Mouse (Mus musculus) stomach, embryonic 14.5 days (tissue): ENCODE measurements around the gene Mtrex. TPM values are rescaled to one million over a fixed set of nuclear protein-coding genes. Genes with fewer than 3 reads are reported as not detected.

Experiments
- ATAC-seq: fragments of 200-750 bp; cut with Nextera tagmentation; 2 replicates; pipeline ENCODE4 v1.8.0; 2017; ENCODE audit warnings: low read depth, moderate TSS enrichment; ENCODE audit not compliant: insufficient number of reproducible peaks, insufficient read depth, low FRiP score
- H3K27ac ChIP-seq: fragments of 300-500 bp; sonication (generic); 2 replicates; pipeline ENCODE4 v1.5.1; 2014; ENCODE audit warnings: mild to moderate bottlenecking, low read length, moderate library complexity, mixed read lengths
- H3K27me3 ChIP-seq: fragments of 300-500 bp; sonication (generic); 2 replicates; pipeline ENCODE4 v1.6.1; 2014; ENCODE audit warnings: low read length, control low read depth, mixed read lengths; ENCODE audit not compliant: control insufficient read depth, insufficient read depth
- H3K36me3 ChIP-seq: fragments of 300-500 bp; sonication (generic); 2 replicates; pipeline ENCODE4 v1.6.1; 2014; ENCODE audit warnings: mild to moderate bottlenecking, control low read depth, low read length, moderate library complexity, mixed read lengths; ENCODE audit not compliant: control insufficient read depth, insufficient read depth
- H3K4me1 ChIP-seq: fragments of 300-500 bp; sonication (generic); 2 replicates; pipeline ENCODE4 v1.6.1; 2014; ENCODE audit warnings: low read length, control low read depth, mixed read lengths; ENCODE audit not compliant: control insufficient read depth, insufficient read depth
- H3K4me2 ChIP-seq: fragments of 300-500 bp; sonication (generic); replicated peaks from 2 replicates; pipeline ENCODE4 v1.6.1; 2014; ENCODE audit warnings: low read depth, low read length, control low read depth
- H3K4me3 ChIP-seq: fragments of 300-500 bp; sonication (generic); 2 replicates; pipeline ENCODE4 v1.5.1; 2014; ENCODE audit warnings: low read depth, low read length, control low read depth
- H3K9ac ChIP-seq: fragments of 300-500 bp; sonication (generic); replicated peaks from 2 replicates; pipeline ENCODE4 v1.6.1; 2014; ENCODE audit warnings: low read depth, mild to moderate bottlenecking, control low read depth, low read length, moderate library complexity, mixed read lengths
- H3K9me3 ChIP-seq: fragments of 300-500 bp; sonication (generic); 2 replicates; pipeline ENCODE4 v1.6.1; 2016; ENCODE audit warnings: low read depth, low read length, control low read depth; ENCODE audit not compliant: control insufficient read depth
- WGBS: fragments of 180-500 bp; shearing (Covaris S2); extraction: QIAGEN DNeasy Blood & Tissue Kit; methylation state at CpG from one replicate; pipeline ENCODE4 v1.1.7; 2014; 5-methylcytosine and 5-hydroxymethylcytosine counted together
- polyA plus RNA-seq: library from polyadenylated mRNA; unstranded; fragments of >200 nt; fragmentation: Nextera tagmentation; extraction: Ambion mirVana; gene quantifications from 2 replicates; pipeline ENCODE4 v1.2.1, GENCODE M21; 2014

Gene Mtrex
- polyA plus RNA-seq, 1 experiment from 2014 or later = 80.6 TPM

DNA sequence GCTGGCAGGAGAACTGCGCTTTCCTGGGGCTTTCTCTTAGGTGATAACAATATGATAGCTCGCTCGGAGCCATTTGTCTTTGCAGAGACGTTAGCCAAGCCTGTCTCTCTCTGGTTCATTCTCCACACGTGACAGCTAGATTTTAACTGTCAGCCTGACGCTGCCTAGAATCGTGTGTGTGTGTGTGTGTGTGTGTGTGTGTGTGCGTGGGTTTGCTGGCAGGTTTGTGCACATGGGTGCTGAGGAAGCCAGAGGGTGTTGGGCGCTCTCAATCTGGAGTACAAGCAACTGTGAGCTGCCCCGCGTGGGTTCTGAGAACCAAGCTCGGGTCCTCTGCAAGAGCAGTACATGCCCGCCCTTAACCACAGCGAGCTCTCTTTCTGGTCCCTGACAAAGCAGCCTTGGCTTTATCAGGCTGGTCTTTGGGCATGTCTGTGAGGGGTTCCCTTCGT lies 14.7 kb upstream of the Mtrex start:
- peaks cover 36% of the 10 kb centered on the region for H3K36me3 ChIP-seq

DNA sequence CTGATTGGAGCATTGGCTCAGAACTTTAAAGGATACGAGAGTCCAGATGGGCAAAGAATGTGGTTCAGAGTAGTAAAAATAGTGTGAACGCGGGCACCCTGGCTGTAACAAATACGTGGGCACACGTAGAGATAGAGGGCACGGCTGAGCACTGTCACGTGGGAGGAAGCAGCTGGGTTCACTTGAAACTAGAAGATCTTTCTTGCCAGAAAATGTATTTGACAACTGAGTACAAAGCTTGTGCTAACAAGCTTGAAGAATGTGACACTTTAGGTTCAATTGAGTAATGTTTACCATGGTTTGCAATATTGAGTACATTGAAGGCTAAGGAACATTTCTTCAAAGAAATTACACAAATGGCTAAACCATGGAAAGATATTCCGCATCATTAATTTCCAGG lies 10.9 kb upstream of the Mtrex start:
- Histone ChIP-seq H3K4me1 (no peaks in the 10 kb centered on the region), H3K4me3 (no peak overlapping the region), H3K4me2 (no peak overlapping the region), H3K27ac (no peak overlapping the region), H3K9ac (no peak overlapping the region), H3K27me3 (no peaks in the 10 kb centered on the region), H3K36me3 (peaks cover 30% of the 10 kb centered on the region), H3K9me3 (no peaks in the 10 kb centered on the region)
- WGBS = 88% methylated on average over 8 of the region's 8 CpGs
- ATAC-seq = no peak

More for the DNA sequence above, 14.7 kb upstream of the Mtrex start:
- Histone ChIP-seq H3K9ac (no peak overlapping the region), H3K27ac (no peak overlapping the region), H3K9me3 (no peaks in the 10 kb centered on the region), H3K4me3 (no peak overlapping the region), H3K4me1 (no peaks in the 10 kb centered on the region), H3K27me3 (no peaks in the 10 kb centered on the region), H3K4me2 (no peak overlapping the region)
- no peak for ATAC-seq
- 42% methylated on average over 15 of the region's 15 CpGs for WGBS

DNA sequence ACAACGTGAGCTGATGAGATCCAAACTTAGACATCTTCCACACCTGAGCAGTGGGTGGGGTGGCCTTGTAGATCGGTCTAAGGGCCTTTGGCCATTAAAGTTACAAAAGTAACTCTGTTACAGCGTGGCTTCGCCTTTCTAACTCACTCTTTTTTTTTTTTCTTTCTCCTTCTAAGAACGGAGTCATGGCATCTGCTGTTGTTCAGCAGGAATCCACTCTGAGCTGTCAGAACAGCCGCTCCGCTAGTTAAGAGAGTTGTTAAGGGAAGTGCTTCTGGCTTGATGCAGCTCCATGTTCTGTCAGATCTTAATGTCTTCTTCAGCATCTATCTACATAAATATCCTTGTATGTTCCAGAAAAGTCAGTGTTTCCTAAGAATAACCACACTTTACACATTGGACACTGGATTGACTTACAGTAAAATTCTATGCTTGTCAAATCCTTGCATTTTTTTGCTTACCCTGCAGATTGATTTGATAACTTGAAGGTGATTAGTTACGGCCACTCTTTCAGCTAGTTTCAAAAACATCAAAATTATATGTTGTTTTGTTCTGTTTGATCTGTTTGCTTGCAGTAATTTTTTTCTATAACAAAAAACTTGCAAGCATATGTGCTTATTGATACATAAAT lies 955 bp upstream of the Mtrex start:
- no peaks in the 10 kb centered on the region for H3K9me3 ChIP-seq
- ATAC-seq = no peak
- WGBS = 6% methylated on average over 8 of the region's 8 CpGs
- peaks cover 13% of the 10 kb centered on the region; the same call in 1 of the 2 replicates for H3K36me3 ChIP-seq
- H3K27ac ChIP-seq = peak overlapping the region; percentile 85; the same call in 1 of the 2 replicates
- peak overlapping the region; percentile 58 for H3K4me2 ChIP-seq
- H3K4me1 ChIP-seq = peaks cover 16% of the 10 kb centered on the region
- H3K4me3 ChIP-seq = peak overlapping the region; percentile 91
- H3K27me3 ChIP-seq = no peaks in the 10 kb centered on the region
- H3K9ac ChIP-seq = peak overlapping the region; percentile 71

DNA sequence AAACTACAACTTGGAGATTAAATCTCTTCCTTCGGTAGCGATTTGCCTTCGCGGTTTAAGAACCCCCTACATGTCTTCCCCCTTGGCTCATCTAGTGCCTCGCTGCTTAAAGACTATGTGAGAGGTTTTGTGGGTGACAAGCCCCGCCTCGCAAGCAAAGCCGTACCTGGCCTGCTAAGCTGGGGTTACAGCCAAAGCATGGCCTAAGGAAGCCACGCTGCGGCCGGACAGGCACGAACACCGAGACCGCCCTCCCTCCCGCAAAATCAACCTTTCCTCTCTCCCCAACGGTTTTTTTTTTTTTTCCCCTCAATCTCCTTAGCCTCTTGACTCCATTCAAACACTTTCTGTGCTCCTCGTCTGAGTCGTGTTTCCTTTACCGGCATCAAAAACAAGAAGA lies 402 bp downstream of the Mtrex start:
- Histone ChIP-seq H3K9ac (peak overlapping the region; percentile 77), H3K9me3 (no peaks in the 10 kb centered on the region), H3K4me3 (peak overlapping the region; percentile 91), H3K27me3 (no peaks in the 10 kb centered on the region), H3K36me3 (peaks cover 9% of the 10 kb centered on the region; the same call in 1 of the 2 replicates), H3K27ac (peak overlapping the region; percentile 85; the same call in 1 of the 2 replicates), H3K4me2 (peak overlapping the region; percentile 65), H3K4me1 (peaks cover 16% of the 10 kb centered on the region)
- WGBS = under 1% methylated on average over 19 of the region's 19 CpGs
- ATAC-seq = no peak

DNA sequence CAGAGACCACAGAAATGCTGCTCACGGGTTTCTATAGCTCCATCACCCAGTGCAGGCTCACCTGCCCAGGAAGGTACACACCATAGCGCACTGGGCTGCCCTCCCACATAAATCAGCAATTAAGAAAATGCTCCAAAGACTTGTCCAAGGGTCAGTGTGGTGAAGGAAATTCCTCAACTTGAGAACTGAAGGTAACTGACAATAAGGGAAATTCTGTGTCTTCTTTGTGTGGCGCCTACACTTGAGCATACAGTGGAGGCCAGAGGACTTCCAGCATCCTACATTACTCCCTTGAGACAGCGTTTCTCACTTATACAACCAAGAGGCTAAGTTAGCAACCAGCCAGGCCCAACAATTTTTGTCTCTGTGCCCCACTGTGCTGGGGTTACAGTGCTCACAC lies 1.2 kb downstream of the Mtrex start:
- no peak for ATAC-seq
- H3K27ac ChIP-seq = no peak overlapping the region
- H3K9ac ChIP-seq = 0 out of 2 replicates have a peak overlapping the region, but pooled peaks have one; percentile 77
- peak overlapping the region; percentile 91 for H3K4me3 ChIP-seq
- H3K9me3 ChIP-seq = no peaks in the 10 kb centered on the region
- H3K4me2 ChIP-seq = peak overlapping the region; percentile 65
- H3K27me3 ChIP-seq = no peaks in the 10 kb centered on the region
- 61% methylated on average over 4 of the region's 4 CpGs for WGBS
- peaks cover 16% of the 10 kb centered on the region for H3K4me1 ChIP-seq
- H3K36me3 ChIP-seq = peaks cover 7% of the 10 kb centered on the region; the same call in 1 of the 2 replicates

DNA sequence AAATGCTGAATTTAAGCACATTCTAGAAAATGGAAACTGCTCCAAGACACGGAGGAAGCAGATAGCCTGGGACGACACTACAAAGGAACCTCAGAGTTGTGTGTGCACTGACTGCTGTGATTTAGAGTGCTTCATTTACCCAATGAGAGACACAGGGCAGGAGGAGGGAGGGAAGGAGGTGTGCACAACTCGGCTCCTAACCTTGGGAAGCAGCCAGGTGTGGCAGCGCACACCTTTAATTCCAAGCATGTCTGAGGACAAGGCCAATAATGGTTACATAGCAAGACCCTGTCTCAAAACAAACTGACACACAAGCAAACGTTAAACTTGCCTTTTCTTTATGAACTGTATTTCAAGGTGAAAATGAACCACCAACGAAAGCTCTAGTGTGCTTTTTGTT lies 1.9 kb downstream of the Mtrex start:
- H3K4me1 ChIP-seq = peaks cover 16% of the 10 kb centered on the region
- H3K36me3 ChIP-seq = peaks cover 1% of the 10 kb centered on the region
- H3K4me3 ChIP-seq = no peak overlapping the region
- H3K9me3 ChIP-seq = no peaks in the 10 kb centered on the region
- no peak overlapping the region for H3K4me2 ChIP-seq
- H3K27me3 ChIP-seq = no peaks in the 10 kb centered on the region
- H3K27ac ChIP-seq = no peak overlapping the region
- WGBS = 60% methylated on average over 6 of the region's 6 CpGs
- ATAC-seq = no peak
- H3K9ac ChIP-seq = no peak overlapping the region

DNA sequence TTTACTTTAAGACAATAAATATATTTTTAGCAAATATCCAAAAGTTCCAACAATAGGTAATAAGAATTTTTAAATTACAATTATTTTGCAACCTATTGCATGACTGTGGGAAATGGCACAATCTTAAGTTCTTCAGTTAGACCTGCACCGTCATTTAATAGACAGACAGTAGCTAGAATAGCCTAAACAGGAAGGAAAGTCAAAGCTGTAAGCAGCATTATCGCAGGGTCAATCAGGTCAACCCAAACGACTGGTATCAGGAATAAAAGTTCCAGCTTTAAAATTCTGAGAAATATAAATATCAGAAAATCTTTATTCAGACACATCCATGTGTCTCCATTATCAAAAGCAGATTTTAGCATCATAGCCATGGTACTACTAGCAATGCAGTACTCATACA lies 6.3 kb downstream of the Mtrex start:
- Histone ChIP-seq H3K27me3 (no peaks in the 10 kb centered on the region), H3K36me3 (peaks cover 31% of the 10 kb centered on the region), H3K27ac (no peak overlapping the region), H3K9me3 (no peaks in the 10 kb centered on the region), H3K4me3 (no peak overlapping the region), H3K9ac (no peak overlapping the region), H3K4me2 (no peak overlapping the region), H3K4me1 (peaks cover 5% of the 10 kb centered on the region)
- ATAC-seq = no peak
- WGBS = 85% methylated on average over 3 of the region's 3 CpGs

DNA sequence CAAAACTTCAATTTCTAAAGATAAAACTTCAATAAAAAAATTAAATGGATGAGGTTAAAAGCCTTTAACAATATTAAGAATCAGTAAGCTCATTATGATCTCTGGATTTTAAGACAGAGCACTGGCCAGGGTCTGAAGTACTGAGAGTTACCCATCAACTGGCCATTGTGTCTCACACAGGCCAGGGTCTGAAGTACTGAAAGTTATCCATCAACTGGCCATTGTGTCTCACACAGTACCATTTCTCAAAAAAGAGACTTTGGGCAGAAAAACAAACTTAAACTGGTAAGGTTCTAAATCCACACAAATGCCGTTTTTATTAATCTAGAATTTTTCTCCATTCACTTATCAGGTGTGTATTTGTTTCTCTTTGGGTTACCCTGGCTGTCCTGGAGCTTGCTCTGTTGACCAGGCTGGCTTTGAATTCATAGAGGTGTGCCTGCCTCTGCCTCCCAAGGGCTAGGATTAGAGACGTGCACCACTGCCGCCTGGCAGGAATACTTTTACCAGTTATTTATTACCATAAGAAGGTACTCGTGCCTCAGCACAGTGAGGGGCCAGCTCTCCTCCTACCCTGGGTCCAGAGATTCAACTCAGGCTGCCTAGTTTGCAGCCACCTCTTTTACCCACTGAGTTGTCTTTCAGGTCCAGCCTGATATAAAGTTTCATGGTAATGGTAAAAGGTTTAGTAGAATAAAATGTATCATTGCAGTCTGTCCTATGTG lies 7.9 kb downstream of the Mtrex start:
- peaks cover 31% of the 10 kb centered on the region for H3K36me3 ChIP-seq
- WGBS = 80% methylated on average over 4 of the region's 4 CpGs
- no peak overlapping the region for H3K9ac ChIP-seq
- no peak for ATAC-seq
- H3K4me2 ChIP-seq = no peak overlapping the region
- H3K9me3 ChIP-seq = no peaks in the 10 kb centered on the region
- H3K27ac ChIP-seq = no peak overlapping the region
- H3K27me3 ChIP-seq = no peaks in the 10 kb centered on the region
- H3K4me3 ChIP-seq = no peak overlapping the region
- H3K4me1 ChIP-seq = no peaks in the 10 kb centered on the region
